Mouse (Mus musculus) left cerebral cortex, adult 18-20 months (tissue): ENCODE results near the gene Dact2. TPM values are rescaled to one million over a fixed set of nuclear protein-coding genes. Genes with fewer than 3 reads are reported as not detected.

ENCODE experiments used
- DNase-seq, 2 experiments: peaks; one replicate each; pipeline ENCODE4 v3.0.0; 2021 to 2022; ENCODE audit warnings: low spot score in 2 of 2, mixed read lengths in 1 of 2
- long read RNA-seq, 2 experiments: library from polyadenylated mRNA; stranded (forward); transcript quantifications; one replicate each; pipeline ENCODE4 v2.0.0; 2021
- total RNA-seq, 2 experiments: library from RNA; stranded (reverse); gene quantifications; 2 replicates each; pipeline ENCODE4 v1.2.3; 2021

The Dact2 gene
- 10 to 100 TPM; 68.0 to 88.0 TPM for total RNA-seq
- long read RNA-seq, experiment 1, partial matches to known transcripts: 8 of 18 reads
- long read RNA-seq, experiment 1, other reads (novel, unspliced or antisense): 8 of 18 reads
- long read RNA-seq, experiment 2, partial matches to known transcripts: 0 of 8 reads
- long read RNA-seq, experiment 2, other reads (novel, unspliced or antisense): 6 of 8 reads

- DNase-seq: peak; percentile 64 to 81
Measured at GRCm38 (mm10) chr17:14204061-14204460, at the start of gene Dact2. TSS of gene Dact2 (minus strand) at chr17:14204304.

GRCm38 (mm10) chr17:14252456-14252855 lies 48.4 kb upstream of the Dact2 start:
- DNase-seq: no peak

- no peak for DNase-seq
Measured at GRCm38 (mm10) chr17:14250401-14250800, 46.3 kb upstream of the Dact2 start.

GRCm38 (mm10) chr17:14249595-14249994 lies 45.5 kb upstream of the Dact2 start:
- DNase-seq: peak in 1 of 2 experiments; percentile 42

- DNase-seq: peak; percentile 83 to 88
Measured at GRCm38 (mm10) chr17:14247931-14248330, 43.8 kb upstream of the Dact2 start.

- DNase-seq: no peak
Measured at GRCm38 (mm10) chr17:14246266-14246665, 42.2 kb upstream of the Dact2 start.

GRCm38 (mm10) chr17:14244195-14244965 lies 40.3 kb upstream of the Dact2 start:
- no peak for DNase-seq

GRCm38 (mm10) chr17:14242634-14243033 lies 38.5 kb upstream of the Dact2 start:
- peak; percentile 31 to 36 for DNase-seq

- DNase-seq: no peak
Measured at GRCm38 (mm10) chr17:14239960-14240359, 35.9 kb upstream of the Dact2 start.

- DNase-seq: no peak
Measured at GRCm38 (mm10) chr17:14237134-14237533, 33.0 kb upstream of the Dact2 start.

- DNase-seq: no peak
Measured at GRCm38 (mm10) chr17:14234774-14235389, 30.8 kb upstream of the Dact2 start.

- no peak for DNase-seq
Measured at GRCm38 (mm10) chr17:14233658-14234057, 29.6 kb upstream of the Dact2 start.

- peak; percentile 86 to 94 for DNase-seq
Measured at GRCm38 (mm10) chr17:14232629-14233028, 28.5 kb upstream of the Dact2 start.

GRCm38 (mm10) chr17:14230698-14231430 lies 26.8 kb upstream of the Dact2 start:
- DNase-seq: no peak

GRCm38 (mm10) chr17:14228381-14228780 lies 24.3 kb upstream of the Dact2 start:
- no peak for DNase-seq

- no peak for DNase-seq
Measured at GRCm38 (mm10) chr17:14227601-14228000, 23.5 kb upstream of the Dact2 start.

GRCm38 (mm10) chr17:14226778-14227177 lies 22.7 kb upstream of the Dact2 start:
- DNase-seq: no peak

- DNase-seq: no peak
Measured at GRCm38 (mm10) chr17:14225982-14226652, 22.0 kb upstream of the Dact2 start.

- DNase-seq: no peak
Measured at GRCm38 (mm10) chr17:14221893-14222615, 17.9 kb upstream of the Dact2 start.

GRCm38 (mm10) chr17:14220606-14221202 lies 16.6 kb upstream of the Dact2 start:
- DNase-seq: peak; percentile 70 to 85
